Mouse (Mus musculus): ENCODE measurements around the gene Vwf. TPM values are rescaled to one million over a fixed set of nuclear protein-coding genes. Genes with fewer than 3 reads are reported as not detected.

The Vwf gene
- polyA plus RNA-seq, 1 experiment from 2014 or later: 11.1 TPM

- no peak for DNase-seq (ENCODE audit: low spot score)
- Histone ChIP-seq H3K27ac (ENCODE audit: low read depth, low read length) (no peak overlapping the region), H3K4me2 (ENCODE audit: low read depth) (no peak overlapping the region), H3K4me1 (ENCODE audit: control insufficient read depth, insufficient read depth, low read length) (no peaks in the 10 kb centered on the region), H3K9ac (ENCODE audit: low read length) (no peak overlapping the region), H3K36me3 (ENCODE audit: control insufficient read depth, insufficient read depth, low read length) (no peaks in the 10 kb centered on the region), H3K9me3 (ENCODE audit: control insufficient read depth, low read length) (no peaks in the 10 kb centered on the region), H3K27me3 (ENCODE audit: control insufficient read depth, insufficient read depth, low read length) (no peaks in the 10 kb centered on the region), H3K4me3 (ENCODE audit: low read depth, low read length) (no peak overlapping the region)
- no peak for ATAC-seq (ENCODE audit: insufficient read depth, low FRiP score, low TSS enrichment)
- 83% methylated on average over 4 of the region's 4 CpGs for WGBS
Measured at GRCm38 (mm10) chr6:125586042-125586566, 39.5 kb downstream of the Vwf start.

- ATAC-seq (ENCODE audit: insufficient read depth, low FRiP score, low TSS enrichment) (no peak), DNase-seq (ENCODE audit: low spot score) (no peak)
- no peak overlapping the region for H3K27ac ChIP-seq (ENCODE audit: low read depth, low read length)
- no peaks in the 10 kb centered on the region for H3K4me1 ChIP-seq (ENCODE audit: control insufficient read depth, insufficient read depth, low read length)
- no peaks in the 10 kb centered on the region for H3K9me3 ChIP-seq (ENCODE audit: control insufficient read depth, low read length)
- no peaks in the 10 kb centered on the region for H3K36me3 ChIP-seq (ENCODE audit: control insufficient read depth, insufficient read depth, low read length)
- H3K4me3 ChIP-seq (ENCODE audit: low read depth, low read length): no peak overlapping the region
- no peaks in the 10 kb centered on the region for H3K27me3 ChIP-seq (ENCODE audit: control insufficient read depth, insufficient read depth, low read length)
- H3K4me2 ChIP-seq (ENCODE audit: low read depth): no peak overlapping the region
- WGBS: 90% methylated on average over 12 of the region's 12 CpGs
- H3K9ac ChIP-seq (ENCODE audit: low read length): no peak overlapping the region
Measured at GRCm38 (mm10) chr6:125588241-125588640, 41.7 kb downstream of the Vwf start.

GRCm38 (mm10) chr6:125589075-125589474, 42.5 kb downstream of the Vwf start:
- Histone ChIP-seq H3K4me2 (ENCODE audit: low read depth) (no peak overlapping the region), H3K4me1 (ENCODE audit: control insufficient read depth, insufficient read depth, low read length) (no peaks in the 10 kb centered on the region), H3K27ac (ENCODE audit: low read depth, low read length) (no peak overlapping the region), H3K27me3 (ENCODE audit: control insufficient read depth, insufficient read depth, low read length) (no peaks in the 10 kb centered on the region), H3K9me3 (ENCODE audit: control insufficient read depth, low read length) (no peaks in the 10 kb centered on the region), H3K9ac (ENCODE audit: low read length) (no peak overlapping the region), H3K36me3 (ENCODE audit: control insufficient read depth, insufficient read depth, low read length) (no peaks in the 10 kb centered on the region), H3K4me3 (ENCODE audit: low read depth, low read length) (no peak overlapping the region)
- 83% methylated on average over 8 of the region's 8 CpGs for WGBS
- no peak for DNase-seq (ENCODE audit: low spot score)
- no peak for ATAC-seq (ENCODE audit: insufficient read depth, low FRiP score, low TSS enrichment)

- no peaks in the 10 kb centered on the region for H3K9me3 ChIP-seq (ENCODE audit: control insufficient read depth, low read length)
- no peak for ATAC-seq (ENCODE audit: insufficient read depth, low FRiP score, low TSS enrichment)
- no peak for DNase-seq (ENCODE audit: low spot score)
- no peak overlapping the region for H3K27ac ChIP-seq (ENCODE audit: low read depth, low read length)
- no peaks in the 10 kb centered on the region for H3K4me1 ChIP-seq (ENCODE audit: control insufficient read depth, insufficient read depth, low read length)
- no peaks in the 10 kb centered on the region for H3K27me3 ChIP-seq (ENCODE audit: control insufficient read depth, insufficient read depth, low read length)
- no peaks in the 10 kb centered on the region for H3K36me3 ChIP-seq (ENCODE audit: control insufficient read depth, insufficient read depth, low read length)
- WGBS: 86% methylated on average over 7 of the region's 7 CpGs
- H3K9ac ChIP-seq (ENCODE audit: low read length): no peak overlapping the region
- H3K4me3 ChIP-seq (ENCODE audit: low read depth, low read length): no peak overlapping the region
- H3K4me2 ChIP-seq (ENCODE audit: low read depth): no peak overlapping the region
Measured at GRCm38 (mm10) chr6:125590056-125590455, 43.5 kb downstream of the Vwf start.

GRCm38 (mm10) chr6:125590471-125590870, 43.9 kb downstream of the Vwf start:
- Histone ChIP-seq H3K4me3 (ENCODE audit: low read depth, low read length) (no peak overlapping the region), H3K27me3 (ENCODE audit: control insufficient read depth, insufficient read depth, low read length) (no peaks in the 10 kb centered on the region), H3K9ac (ENCODE audit: low read length) (no peak overlapping the region), H3K4me2 (ENCODE audit: low read depth) (no peak overlapping the region), H3K4me1 (ENCODE audit: control insufficient read depth, insufficient read depth, low read length) (no peaks in the 10 kb centered on the region), H3K36me3 (ENCODE audit: control insufficient read depth, insufficient read depth, low read length) (no peaks in the 10 kb centered on the region), H3K27ac (ENCODE audit: low read depth, low read length) (no peak overlapping the region), H3K9me3 (ENCODE audit: control insufficient read depth, low read length) (no peaks in the 10 kb centered on the region)
- ATAC-seq (ENCODE audit: insufficient read depth, low FRiP score, low TSS enrichment) (no peak), DNase-seq (ENCODE audit: low spot score) (no peak)
- 60% methylated on average over 8 of the region's 8 CpGs for WGBS

- Histone ChIP-seq H3K27me3 (ENCODE audit: control insufficient read depth, insufficient read depth, low read length) (no peaks in the 10 kb centered on the region), H3K4me1 (ENCODE audit: control insufficient read depth, insufficient read depth, low read length) (no peaks in the 10 kb centered on the region), H3K4me2 (ENCODE audit: low read depth) (no peak overlapping the region), H3K36me3 (ENCODE audit: control insufficient read depth, insufficient read depth, low read length) (no peaks in the 10 kb centered on the region), H3K9me3 (ENCODE audit: control insufficient read depth, low read length) (no peaks in the 10 kb centered on the region), H3K27ac (ENCODE audit: low read depth, low read length) (no peak overlapping the region), H3K4me3 (ENCODE audit: low read depth, low read length) (no peak overlapping the region), H3K9ac (ENCODE audit: low read length) (no peak overlapping the region)
- no peak for ATAC-seq (ENCODE audit: insufficient read depth, low FRiP score, low TSS enrichment)
- DNase-seq (ENCODE audit: low spot score): no peak
- 72% methylated on average over 8 of the region's 8 CpGs for WGBS
Measured at GRCm38 (mm10) chr6:125591652-125592385, 45.2 kb downstream of the Vwf start.

GRCm38 (mm10) chr6:125592536-125592935, 46.0 kb downstream of the Vwf start:
- Histone ChIP-seq H3K4me3 (ENCODE audit: low read depth, low read length) (no peak overlapping the region), H3K4me2 (ENCODE audit: low read depth) (no peak overlapping the region), H3K27ac (ENCODE audit: low read depth, low read length) (no peak overlapping the region), H3K9me3 (ENCODE audit: control insufficient read depth, low read length) (no peaks in the 10 kb centered on the region), H3K27me3 (ENCODE audit: control insufficient read depth, insufficient read depth, low read length) (no peaks in the 10 kb centered on the region), H3K9ac (ENCODE audit: low read length) (no peak overlapping the region), H3K4me1 (ENCODE audit: control insufficient read depth, insufficient read depth, low read length) (no peaks in the 10 kb centered on the region), H3K36me3 (ENCODE audit: control insufficient read depth, insufficient read depth, low read length) (no peaks in the 10 kb centered on the region)
- 93% methylated on average over 6 of the region's 6 CpGs for WGBS
- no peak for DNase-seq (ENCODE audit: low spot score)
- ATAC-seq (ENCODE audit: insufficient read depth, low FRiP score, low TSS enrichment): no peak

- ATAC-seq (ENCODE audit: insufficient read depth, low FRiP score, low TSS enrichment) (no peak), DNase-seq (ENCODE audit: low spot score) (no peak)
- Histone ChIP-seq H3K27ac (ENCODE audit: low read depth, low read length) (no peak overlapping the region), H3K9ac (ENCODE audit: low read length) (no peak overlapping the region), H3K36me3 (ENCODE audit: control insufficient read depth, insufficient read depth, low read length) (no peaks in the 10 kb centered on the region), H3K27me3 (ENCODE audit: control insufficient read depth, insufficient read depth, low read length) (no peaks in the 10 kb centered on the region), H3K9me3 (ENCODE audit: control insufficient read depth, low read length) (no peaks in the 10 kb centered on the region), H3K4me2 (ENCODE audit: low read depth) (no peak overlapping the region), H3K4me3 (ENCODE audit: low read depth, low read length) (no peak overlapping the region), H3K4me1 (ENCODE audit: control insufficient read depth, insufficient read depth, low read length) (no peaks in the 10 kb centered on the region)
- WGBS: 91% methylated on average over 4 of the region's 4 CpGs
Measured at GRCm38 (mm10) chr6:125594311-125594710, 47.7 kb downstream of the Vwf start.

- 51% methylated on average over 4 of the region's 4 CpGs for WGBS
- Histone ChIP-seq H3K4me1 (ENCODE audit: control insufficient read depth, insufficient read depth, low read length) (no peaks in the 10 kb centered on the region), H3K9me3 (ENCODE audit: control insufficient read depth, low read length) (no peaks in the 10 kb centered on the region), H3K27me3 (ENCODE audit: control insufficient read depth, insufficient read depth, low read length) (no peaks in the 10 kb centered on the region), H3K4me2 (ENCODE audit: low read depth) (no peak overlapping the region), H3K9ac (ENCODE audit: low read length) (no peak overlapping the region), H3K27ac (ENCODE audit: low read depth, low read length) (no peak overlapping the region), H3K36me3 (ENCODE audit: control insufficient read depth, insufficient read depth, low read length) (no peaks in the 10 kb centered on the region), H3K4me3 (ENCODE audit: low read depth, low read length) (no peak overlapping the region)
- no peak for DNase-seq (ENCODE audit: low spot score)
- ATAC-seq (ENCODE audit: insufficient read depth, low FRiP score, low TSS enrichment): no peak
Measured at GRCm38 (mm10) chr6:125594825-125595224, 48.3 kb downstream of the Vwf start.
